Mouse (Mus musculus) megakaryocyte, embryonic 14.5 days (primary cell): ENCODE measurements around the gene Mvb12a.

Experiments used
- FLI1 ChIP-seq: IDR thresholded peaks from 2 replicates; pipeline ENCODE4 v1.6.1; 2012; ENCODE audit warnings: low read length, inconsistent platforms, mixed read lengths
- GATA1 ChIP-seq: IDR thresholded peaks from 3 replicates; pipeline ENCODE4 v1.6.1; 2012; ENCODE audit warnings: mixed read lengths, low read length, inconsistent platforms, borderline replicate concordance

GRCm38 (mm10) chr8:71558958-71559690 is 16.4 kb downstream of the Mvb12a start:
- TF ChIP-seq GATA1 = no peak
- TF ChIP-seq FLI1 = no peak
